Mouse (Mus musculus): ENCODE results near the gene Pigg.
"Not testable (repeated sequence)": the region's sequence is repeated elsewhere in the genome, so short reads cannot be mapped to it uniquely, and the experiment has no call there.

The Pigg gene

DNA sequence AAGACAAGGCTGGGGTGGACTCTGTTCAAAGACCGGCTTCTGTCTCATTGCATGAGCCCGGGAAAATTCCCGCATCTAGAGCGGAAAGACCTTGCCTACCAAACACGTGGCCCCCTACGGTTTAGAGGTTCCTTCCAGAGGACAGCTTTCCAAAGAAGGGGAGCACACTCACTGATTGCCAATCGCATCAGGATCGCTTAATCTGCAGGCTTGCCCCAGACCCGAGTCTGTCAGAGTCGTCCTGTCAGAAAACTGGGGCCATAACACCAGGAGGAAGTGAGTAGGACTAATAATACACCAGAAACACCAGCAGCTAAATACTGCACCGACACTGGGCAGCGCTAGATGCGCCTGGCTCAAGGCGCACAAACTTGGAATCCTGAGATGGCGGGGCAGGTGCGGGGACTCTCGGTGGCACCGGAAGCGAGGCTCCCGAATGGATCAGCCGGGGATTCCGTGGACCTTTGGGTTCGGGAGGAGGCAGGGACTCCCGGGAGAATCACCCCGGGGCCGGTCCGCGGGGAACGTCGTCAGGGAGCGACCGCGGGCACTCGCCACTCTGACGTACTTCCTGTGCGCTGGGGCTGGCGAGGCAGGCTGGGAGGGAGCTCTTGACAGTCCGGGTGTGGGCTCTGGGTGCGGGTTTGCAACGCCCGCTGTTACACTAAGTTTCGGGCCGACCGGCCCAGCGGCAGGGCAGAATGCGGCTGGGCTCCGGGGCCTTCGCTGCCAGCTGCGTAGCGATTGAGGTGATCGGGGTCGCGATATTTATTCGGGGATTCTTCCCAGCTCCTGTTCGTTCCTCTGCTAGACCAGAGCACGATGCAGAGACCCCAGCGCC lies at the start of gene Pigg:
TSS of gene Pigg (plus strand) at position 386 of the 841 bp plus-strand sequence.
- peak; percentile 79 to 83 for DNase-seq (ENCODE audit: low spot score in 2 of 2)

DNA sequence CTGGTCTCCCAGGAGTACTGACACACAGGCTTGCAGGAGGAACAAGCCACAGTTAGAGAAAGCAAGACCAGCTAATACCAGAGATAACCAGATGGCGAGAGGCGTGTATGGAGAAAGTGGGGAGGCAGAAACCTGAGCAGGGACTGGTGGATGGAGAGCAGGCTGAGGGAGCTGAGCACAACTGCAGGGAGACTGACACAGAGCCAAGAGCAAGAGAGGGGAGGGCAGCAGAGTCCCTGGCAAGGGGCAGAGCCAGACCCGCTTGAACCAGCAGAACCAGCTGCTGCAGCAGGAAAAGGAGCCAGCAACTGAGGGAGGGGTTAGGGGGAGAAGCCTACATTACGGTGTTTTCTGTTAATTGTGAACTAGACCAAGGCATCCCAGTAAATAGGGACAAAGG lies 49.7 kb upstream of the Pigg start:
- DNase-seq (ENCODE audit: low spot score in 2 of 2): no peak

DNA sequence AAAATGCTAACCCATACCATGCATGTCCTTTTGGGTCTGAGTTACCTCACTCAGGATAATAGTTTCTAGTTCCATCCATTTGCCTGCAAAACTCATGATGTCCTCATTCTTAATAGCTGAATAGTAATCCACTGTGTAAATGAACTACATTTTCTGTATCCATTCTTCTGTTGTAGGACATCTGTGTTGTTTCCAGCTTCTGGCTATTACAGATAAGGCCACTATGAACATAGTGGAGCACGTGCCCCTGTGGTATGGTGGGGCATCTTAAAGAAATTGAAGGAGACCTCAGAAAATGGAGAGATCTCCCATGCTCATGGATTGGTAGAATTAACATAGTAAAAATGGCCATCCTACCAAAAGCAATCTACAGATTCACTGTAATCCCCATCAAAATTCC lies 48.6 kb upstream of the Pigg start:
- not testable (repeated sequence) for DNase-seq (ENCODE audit: low spot score in 2 of 2)

DNA sequence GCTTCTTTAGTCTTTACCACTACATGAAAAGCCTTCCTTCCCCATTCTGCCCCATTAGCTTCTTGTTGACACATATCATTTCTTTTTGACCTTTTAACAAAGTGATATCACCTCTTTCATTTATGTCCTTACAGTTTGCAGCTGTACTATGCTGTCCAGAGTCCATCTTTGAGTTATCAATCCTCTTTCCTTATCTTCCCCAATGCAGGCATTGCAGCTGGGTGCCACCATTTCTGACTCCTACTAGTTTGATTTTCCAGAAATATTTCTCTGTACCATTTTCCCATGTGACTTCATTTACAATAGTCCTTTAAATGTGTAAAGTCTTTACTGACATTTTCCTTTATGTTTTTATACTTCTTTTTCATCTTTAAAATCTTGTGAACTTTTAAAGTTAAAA lies 45.4 kb upstream of the Pigg start:
- no peak for DNase-seq (ENCODE audit: low spot score in 2 of 2)

DNA sequence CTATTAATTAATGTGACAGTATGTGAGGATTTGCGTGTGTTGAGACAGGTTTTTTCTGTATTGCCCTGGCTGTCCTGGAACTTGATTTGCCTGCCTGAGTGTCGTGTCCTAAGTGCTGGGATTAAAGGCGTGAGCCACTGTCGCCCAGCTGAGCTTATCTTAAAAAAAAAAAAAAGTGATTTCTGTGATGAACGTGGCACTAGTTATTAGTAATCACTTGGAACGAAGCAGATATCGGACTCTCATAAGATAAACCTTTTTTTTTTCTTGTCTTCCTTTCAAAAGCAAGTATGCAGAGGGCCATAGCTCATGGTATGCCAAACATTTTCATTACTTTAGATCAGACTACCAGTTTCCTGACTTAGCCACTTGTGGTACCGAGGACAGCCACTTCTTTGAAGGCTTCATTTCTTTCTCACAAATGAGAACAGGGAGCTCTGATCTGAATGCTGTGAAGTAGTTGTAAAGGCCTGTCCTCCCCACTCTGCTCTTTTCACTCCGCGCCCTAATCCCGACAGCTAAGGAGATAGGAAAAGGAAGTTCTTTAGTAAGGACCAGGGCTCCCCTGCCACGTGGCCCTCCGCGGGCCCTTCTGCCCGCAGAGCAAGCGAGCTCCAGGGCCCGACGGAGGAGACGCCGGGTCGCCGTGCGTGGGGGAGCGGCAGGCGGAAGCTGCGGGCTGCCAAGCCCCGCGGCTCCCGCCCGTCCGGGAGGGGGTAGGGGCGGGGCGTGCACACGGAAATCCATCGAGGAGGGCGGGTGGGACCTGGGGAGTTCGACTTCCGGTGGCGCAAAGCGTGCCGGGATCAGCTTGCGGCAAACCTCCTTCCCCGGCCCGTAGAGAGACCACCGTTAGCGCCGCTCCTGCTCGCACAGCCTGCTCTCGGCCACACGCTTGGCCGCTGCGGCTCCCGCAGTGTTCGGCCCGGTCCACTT lies 44.0 kb upstream of the Pigg start, which contains the start of gene Dr1:
TSS of gene Dr1 (plus strand) at position 771 of the 936 bp plus-strand sequence.
- peak; percentile 68 to 79 for DNase-seq (ENCODE audit: low spot score in 2 of 2)

DNA sequence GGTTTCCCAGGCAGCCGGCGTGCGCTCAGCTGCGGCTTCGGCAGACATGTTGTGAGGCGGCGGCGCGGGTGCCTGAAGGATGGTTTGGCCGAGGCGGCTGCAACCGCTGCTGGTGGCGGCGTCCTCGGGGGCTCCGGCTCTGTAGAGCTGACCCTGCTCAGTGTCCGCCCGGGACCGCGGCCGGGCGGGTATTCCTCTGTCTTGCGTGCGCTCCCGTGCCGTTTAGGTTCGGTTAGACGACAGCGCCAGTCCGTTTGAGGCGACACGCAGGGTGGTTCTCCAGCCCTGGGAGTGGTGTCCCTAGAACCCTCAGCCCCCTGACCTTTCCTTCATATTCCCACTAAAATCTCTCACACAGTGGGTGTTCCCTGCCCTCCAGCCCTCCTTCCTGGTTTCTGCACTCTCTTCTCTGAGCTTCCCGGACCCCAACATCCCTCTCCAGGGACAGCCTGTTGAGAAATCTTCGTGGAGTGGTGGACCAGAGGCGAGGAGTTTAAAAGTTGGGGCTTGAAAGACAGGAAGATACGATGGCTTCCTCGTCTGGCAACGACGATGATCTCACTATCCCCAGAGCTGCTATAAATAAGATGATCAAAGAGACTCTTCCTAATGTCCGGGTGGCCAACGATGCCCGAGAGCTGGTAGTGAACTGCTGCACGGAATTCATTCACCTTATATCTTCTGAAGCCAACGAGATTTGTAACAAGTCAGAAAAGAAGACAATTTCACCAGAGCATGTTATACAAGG lies 43.2 kb upstream of the Pigg start:
- DNase-seq (ENCODE audit: low spot score in 2 of 2): peak in 1 of 2 experiments; percentile 9

DNA sequence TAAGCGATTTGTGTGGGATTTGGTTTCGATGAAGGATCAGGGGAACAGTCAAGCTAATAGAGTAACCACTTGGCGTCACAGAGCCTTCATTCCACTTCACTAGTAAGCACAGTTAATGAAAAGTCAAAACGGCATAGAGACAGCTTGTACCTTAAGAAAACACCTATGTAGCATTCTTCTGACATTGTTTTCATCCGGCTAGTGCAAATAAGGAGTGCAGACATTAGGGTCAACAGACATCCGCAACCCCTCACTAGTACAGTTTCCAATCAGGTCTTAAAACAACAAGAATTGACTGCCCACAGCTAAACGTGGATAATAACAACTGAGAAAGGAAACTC lies 42.6 kb upstream of the Pigg start:
- no peak for DNase-seq (ENCODE audit: low spot score in 2 of 2)

DNA sequence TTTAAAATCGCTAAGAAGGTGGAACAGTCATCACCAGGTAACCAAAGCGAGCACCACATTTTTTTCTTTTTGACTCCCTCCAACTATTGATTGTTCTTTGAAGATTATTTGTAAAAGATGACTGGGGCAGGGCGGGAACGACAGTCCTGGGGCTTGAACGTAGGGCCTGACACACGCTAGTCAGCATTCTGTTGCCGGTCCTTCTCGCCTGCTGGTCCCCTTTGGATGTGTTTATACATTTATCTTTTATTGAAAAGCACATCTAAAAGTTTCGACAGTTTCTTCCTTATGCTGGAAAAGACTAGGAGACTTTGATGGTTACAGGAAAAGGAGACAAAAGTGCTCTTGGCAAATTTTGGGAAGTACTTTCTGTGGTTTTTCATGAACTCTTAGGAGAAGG lies 42.0 kb upstream of the Pigg start:
- DNase-seq (ENCODE audit: low spot score in 2 of 2): no peak

DNA sequence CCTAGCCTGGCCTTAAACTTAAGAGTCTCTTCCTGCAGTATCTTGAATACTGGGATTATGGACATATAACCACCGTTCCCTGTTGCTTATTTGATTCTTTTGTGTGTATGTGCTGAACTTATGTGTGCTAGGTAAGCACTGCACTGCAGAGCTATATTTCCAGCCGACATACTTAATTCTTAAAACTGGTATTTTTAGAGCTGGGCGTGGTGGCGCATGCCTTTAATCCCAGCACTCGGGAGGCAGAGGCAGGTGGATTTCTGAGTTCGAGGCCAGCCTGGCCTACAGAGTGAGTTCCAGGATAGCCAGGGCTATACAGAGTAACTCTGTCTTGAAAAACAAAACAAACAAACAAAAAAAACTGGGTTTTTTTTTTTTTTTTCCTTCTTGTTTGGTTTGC lies 41.1 kb upstream of the Pigg start:
- DNase-seq (ENCODE audit: low spot score in 2 of 2): not testable (repeated sequence)

DNA sequence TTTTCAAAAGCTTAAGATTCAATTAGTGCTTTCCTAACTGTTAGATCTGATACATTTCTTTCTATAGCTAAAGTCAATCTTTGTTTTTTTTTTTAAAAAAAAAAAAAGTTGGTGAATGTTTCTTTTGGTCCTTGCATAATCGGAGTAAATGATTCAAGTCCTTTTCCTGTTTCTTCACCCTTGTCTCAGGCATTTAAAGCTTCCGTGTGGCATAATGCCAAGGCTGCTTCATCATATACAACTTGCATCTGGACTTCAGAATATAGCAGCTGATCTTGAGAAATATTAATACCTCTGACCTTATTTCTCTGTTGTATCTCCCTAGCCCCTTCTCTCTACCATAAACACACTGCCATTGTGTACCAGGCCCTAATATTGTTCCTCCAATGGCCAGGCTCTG lies 25.5 kb upstream of the Pigg start:
- DNase-seq (ENCODE audit: low spot score in 2 of 2): no peak

DNA sequence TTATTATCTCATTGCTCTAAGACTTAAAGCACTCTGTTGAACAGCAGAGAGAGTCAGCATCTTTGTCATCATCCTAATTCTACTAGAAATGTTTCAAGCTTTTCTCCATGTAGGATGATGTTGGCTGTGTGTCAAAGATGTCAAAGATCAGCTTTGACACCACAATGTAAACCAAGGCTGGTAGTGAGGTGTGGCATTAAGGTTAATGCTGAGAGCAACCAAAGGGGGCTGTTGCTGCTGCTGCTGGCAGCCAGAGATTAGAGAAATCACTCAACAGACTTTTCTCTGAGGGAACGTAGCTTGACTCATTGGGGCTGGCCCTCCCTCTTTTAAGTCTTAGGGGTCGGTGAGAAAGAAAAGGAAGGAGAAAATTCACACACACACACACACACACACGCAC lies 10.8 kb upstream of the Pigg start:
- DNase-seq (ENCODE audit: low spot score in 2 of 2): no peak

DNA sequence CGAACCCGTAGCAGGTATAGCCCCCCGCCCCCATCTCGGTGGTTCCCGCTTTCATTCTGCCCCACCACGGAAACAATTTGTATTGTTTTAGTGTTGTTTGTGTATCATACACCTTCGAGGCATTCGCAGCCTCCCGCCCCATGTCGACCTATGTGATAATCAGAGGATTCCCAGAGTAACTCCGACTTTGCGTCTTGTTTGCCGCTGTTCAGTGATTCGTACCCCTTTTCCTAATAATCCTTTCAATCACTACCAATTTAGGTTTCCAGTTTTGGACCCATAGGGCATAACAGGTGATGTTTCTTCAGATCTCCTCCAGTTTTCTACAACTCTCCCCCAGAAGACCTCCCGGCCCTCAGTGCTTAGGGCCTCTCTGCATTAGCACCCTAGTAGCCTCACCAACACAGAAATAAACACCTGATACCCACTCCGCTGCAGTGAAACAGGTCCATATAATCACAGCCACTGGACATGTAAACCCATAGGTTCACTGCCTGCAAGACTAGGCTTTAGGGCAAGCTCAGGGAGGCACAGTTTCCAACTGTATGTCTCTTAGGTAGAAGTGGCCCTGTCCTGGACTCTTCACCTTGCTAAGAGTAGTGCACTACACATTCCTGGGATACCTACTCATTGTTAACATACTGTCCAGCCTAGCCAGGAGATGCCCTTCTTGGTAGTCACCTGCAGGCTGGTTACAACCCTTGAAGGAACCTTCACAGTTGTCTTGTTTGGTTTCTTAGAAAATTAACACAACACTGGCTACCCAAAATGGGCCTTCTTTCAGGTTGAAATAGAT lies 854 bp downstream of the Pigg start:
- DNase-seq (ENCODE audit: low spot score in 2 of 2): no peak

DNA sequence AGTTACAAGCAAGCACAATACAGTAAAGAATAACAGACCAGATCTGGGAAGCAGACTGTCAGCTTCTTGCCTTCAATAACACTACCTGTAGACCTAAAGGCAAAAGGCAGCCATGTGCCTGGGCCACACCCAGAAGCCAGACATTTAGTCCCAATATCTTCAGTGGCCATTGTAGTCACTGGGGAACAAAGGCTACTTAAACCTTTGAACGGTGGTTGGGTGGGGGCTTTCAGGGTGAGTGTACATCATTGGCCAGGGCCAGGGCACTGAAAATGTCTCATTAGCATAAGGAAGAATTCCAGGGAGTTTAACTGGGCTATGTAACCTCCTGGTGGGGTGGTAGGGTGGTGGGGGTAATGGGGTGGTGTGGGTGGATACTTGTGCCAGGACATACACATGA lies 18.6 kb downstream of the Pigg start:
- no peak for DNase-seq (ENCODE audit: low spot score in 2 of 2)

DNA sequence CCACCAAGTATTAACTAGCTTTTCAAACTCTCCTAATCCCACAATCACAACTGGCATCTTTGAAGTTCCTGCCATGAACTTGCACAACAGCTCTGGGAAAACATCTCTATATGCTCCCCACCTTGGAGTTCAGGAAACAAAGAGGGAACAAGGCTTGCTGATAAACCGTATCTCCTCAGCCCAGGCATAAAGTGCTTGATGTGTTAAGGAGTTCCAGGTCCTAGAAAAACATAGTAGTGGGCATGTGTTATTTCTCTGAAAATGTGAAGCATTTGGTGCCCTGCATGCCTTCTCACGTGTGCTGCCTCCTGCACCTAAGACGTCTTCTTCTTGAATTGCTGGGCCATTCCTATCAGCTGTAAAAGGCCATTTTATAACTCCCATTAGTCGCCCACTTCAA lies 25.0 kb downstream of the Pigg start:
- no peak for DNase-seq (ENCODE audit: low spot score in 2 of 2)

DNA sequence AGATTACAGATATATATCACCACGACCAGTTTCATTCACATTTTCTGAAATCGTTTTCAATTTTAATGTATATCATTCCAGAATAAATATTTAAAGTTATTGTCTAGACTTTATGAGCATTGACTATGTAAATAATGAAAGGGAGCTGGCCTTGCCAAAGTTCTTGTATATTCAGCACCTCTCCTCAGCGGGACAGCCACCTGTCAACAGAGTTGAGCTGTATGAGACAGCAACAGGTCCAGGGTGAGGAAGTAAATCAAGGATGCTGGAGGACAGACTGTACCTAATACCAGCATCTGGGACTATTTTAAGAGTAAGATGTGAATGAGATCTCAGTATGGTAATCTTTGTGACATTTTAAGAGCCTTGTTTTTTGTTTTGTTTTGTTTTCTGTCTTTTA lies 25.6 kb downstream of the Pigg start:
- no peak for DNase-seq (ENCODE audit: low spot score in 2 of 2)

DNA sequence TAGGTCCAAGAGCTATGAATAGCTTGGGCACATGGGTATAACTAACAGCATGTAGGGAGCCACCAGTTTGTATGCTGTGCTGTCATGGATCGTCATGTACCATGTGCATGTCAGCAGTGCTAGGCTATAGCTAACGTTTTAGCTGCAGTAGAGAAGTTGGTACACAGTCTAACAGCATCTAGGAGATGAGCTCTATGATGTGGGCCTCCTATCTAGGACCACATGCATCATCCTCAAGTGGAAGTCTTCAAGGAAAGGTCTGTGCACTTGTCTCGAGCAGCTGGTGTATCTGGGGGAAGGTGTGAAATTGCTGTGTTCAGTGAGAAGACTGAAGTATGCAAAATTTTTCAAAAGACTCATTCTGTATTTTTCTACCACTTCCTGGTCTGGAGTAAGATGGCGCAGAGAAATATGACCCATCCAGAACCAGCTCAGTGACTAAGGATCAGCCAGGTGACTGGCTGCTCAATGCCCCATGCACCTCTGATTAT lies 31.3 kb downstream of the Pigg start:
- no peak for DNase-seq (ENCODE audit: low spot score in 2 of 2)

DNA sequence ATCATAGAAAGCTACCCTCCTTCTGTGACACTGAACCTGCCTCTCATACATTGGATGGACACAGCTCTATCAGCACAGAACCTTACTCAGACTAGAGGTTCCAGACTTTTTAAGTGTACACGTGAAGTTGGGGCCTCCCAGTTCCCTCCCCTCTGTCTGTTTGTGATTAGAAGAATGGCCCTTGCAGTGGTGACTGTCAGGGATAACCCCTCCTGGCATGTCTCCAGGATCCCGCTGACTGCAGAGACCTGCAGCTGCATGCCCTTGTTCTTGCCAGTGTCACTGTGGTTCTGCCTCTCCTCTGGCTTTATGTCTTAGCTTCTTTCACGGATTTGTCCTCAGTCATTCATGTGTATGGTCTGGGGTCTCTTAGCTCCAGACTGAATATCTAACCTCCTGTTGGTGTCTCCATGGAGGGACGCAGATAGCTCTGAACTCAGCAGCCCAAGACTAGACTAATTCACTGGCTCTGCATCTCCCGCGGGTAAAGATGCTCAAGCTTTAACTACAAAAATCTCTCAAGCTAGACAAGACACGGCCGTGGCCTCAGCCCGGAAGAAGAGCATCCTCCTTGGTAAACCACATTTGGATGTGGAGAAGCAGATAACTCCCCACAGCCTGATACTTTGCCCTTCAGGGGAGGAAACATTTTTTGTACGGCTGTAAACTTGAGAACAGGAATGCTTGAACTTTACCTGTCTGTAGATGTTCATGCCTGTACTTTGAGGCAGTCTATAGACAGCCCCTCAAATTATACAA lies 33.1 kb downstream of the Pigg start:
- DNase-seq (ENCODE audit: low spot score in 2 of 2): no peak

DNA sequence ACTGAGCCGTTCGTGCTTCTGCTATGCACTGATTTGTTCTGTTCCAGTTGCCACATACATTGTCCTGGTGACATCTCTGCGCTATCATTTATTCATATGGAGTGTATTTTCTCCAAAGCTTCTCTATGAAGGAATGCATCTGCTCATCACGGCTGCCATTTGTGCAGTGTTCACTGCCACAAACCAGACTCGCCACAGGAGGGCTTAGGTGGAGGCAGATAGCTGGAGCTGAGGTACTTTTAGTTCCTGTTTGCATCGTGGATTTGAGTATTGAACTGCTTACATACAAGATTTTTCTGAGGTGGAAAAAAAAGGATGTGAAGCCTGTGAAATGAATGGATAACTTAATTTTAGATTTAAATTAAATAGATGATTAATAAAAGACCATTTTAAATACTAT lies 35.4 kb downstream of the Pigg start:
- no peak for DNase-seq (ENCODE audit: low spot score in 2 of 2)

DNA sequence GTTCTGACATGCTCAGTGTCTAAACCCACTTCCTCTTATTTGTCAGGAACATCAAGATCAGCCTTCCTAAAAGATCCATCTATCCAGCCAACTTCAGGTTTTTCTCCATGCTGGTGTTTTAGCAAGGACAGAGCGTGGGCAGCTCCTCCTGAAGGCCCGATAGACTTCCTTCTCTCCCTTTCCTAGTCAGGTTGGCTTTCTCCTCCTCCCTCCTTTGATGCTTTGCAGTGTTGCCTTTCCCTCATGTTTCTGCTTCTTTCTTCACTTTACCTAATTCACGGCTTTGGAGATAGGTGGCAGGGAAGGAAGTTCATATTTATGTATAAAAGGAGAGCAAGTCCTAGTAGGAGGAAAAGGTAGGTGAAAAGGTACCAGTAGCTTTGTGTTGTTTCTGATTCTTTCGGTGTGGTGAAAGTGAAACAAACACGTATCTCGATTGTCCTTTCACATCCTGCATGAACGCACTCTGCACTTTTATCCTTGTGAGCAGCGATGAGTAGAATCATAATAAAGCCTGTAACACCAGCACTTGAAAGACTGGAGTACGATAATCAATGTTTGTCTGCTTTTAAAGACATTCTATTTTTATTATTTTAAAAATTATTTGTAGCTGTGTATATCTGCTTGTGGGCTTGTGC lies 37.2 kb downstream of the Pigg start:
- DNase-seq (ENCODE audit: low spot score in 2 of 2): no peak

DNA sequence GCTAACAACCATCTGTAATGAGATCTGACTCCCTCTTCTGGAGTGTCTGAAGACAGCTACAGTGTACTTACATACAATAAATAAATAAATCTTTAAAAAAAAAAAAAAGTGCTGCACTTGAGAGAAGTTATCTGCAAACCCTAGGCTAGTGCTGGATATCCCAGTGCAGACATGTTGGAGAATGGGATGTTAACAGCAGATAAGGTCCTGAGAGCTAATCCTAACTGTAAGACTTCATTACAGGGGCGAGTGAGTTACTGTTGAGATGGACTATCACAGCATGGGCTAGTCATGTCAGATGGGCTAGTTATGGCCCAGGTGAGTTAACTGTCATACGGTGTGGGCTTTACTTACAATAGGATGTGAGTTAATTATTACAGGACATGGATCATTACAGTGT lies 41.6 kb downstream of the Pigg start:
- no peak for DNase-seq (ENCODE audit: low spot score in 2 of 2)

All from natural killer cell, adult 2 months (primary cell).